Mouse (Mus musculus): ENCODE measurements at regions not wholly inside any gene's neighbourhood (a gene's known extent, or its start where the extent isn't known, plus 50 kb on each side); places are given as distances from the start of the nearest gene placed in this dataset.

GRCm38 (mm10) chr14:73451291-73452045 is 58.4 kb upstream of the Med4 start:
- TF ChIP-seq ZC3H11A (IDR thresholded peaks at IDR 0.05; ENCODE audit: borderline replicate concordance, low read depth, low read length) = no peak
- no peak for TF ChIP-seq ZNF384 (IDR thresholded peaks at IDR 0.05; ENCODE audit: low read depth, low read length)
- TF ChIP-seq CHD2 (IDR thresholded peaks at IDR 0.05; ENCODE audit: low read depth, low read length) = no peak
- TF ChIP-seq HCFC1 (IDR thresholded peaks at IDR 0.05; ENCODE audit: borderline replicate concordance, insufficient read depth, low read length) = no peak

Measured in ES-E14 (cell line).